8 mouse cellular contexts compared by ENCODE assay signal in the genomic region with DNA sequence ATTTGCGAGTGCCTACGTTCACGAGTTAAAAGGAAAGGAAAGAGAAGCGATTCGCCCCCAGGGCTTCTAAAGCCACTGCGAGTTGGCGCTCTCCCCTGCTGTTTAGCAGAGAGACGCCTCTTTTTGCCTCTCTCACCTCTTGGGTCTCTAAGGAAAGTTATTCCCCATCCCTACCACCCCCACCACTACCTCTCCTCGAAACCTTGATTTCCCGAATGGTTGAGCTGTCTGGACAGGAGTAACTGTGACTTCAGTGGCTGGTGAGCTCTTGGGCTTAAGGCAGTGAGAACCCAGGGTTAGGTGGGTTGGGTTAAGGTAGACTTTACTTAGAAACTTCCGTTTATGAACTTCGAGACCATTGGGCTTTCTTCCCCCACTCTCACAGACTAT. TPM values are rescaled to one million over a fixed set of nuclear protein-coding genes. Genes with fewer than 3 reads are reported as not detected.
DNase-seq lines count a peak whose midpoint lies in the region; ATAC-seq lines count a peak whose summit lies in the region.

No protein-coding gene starts in this region.

- ATAC-seq in frontal cortex, adult (ENCODE audit: low TSS enrichment), result peak; percentile 51
- ATAC-seq in CD4-positive, CD25-positive, alpha-beta regulatory T cell, adult 4 months, result peak; percentile 56
- peak; percentile 62 for ATAC-seq in forebrain, embryonic 13.5 days
- ATAC-seq in liver, embryonic 15.5 days (ENCODE audit: insufficient read depth), result peak; percentile 33

- peak overlapping the region; percentile 91 for H3K4me3 ChIP-seq in forebrain, embryonic 13.5 days
- peak overlapping the region; percentile 79 for H3K4me3 ChIP-seq in liver, embryonic 15.5 days (replicated peaks)

- peaks cover 12% of the 10 kb centered on the region for H3K4me1 ChIP-seq in forebrain, embryonic 13.5 days
- H3K4me1 ChIP-seq in liver, embryonic 15.5 days (replicated peaks), result peaks cover 9% of the 10 kb centered on the region

- H3K4me2 ChIP-seq in forebrain, embryonic 13.5 days, result peak overlapping the region; percentile 83
- H3K4me2 ChIP-seq in liver, embryonic 15.5 days, result peak overlapping the region; percentile 78

- no peak for DNase-seq in frontal cortex, postnatal 36 days (ENCODE audit: low spot score in 2 of 2)
- DNase-seq in adipocyte (ENCODE audit: low spot score), result no peak
- no peak for DNase-seq in adrenal gland, adult (ENCODE audit: inconsistent age in 2 of 2, low spot score in 1 of 2)
- no peak for DNase-seq in right cerebral cortex, adult 2 months (ENCODE audit: low spot score in 2 of 2)

- no peaks in the 10 kb centered on the region for H3K9me3 ChIP-seq in forebrain, embryonic 13.5 days (replicated peaks)
- H3K9me3 ChIP-seq in liver, embryonic 15.5 days (replicated peaks), result no peaks in the 10 kb centered on the region

- peak overlapping the region; percentile 40; the same call in 1 of the 2 replicates for H3K27ac ChIP-seq in forebrain, embryonic 13.5 days
- peak overlapping the region; percentile 68 for H3K27ac ChIP-seq in liver, embryonic 15.5 days (replicated peaks)

- under 1% methylated on average over 12 of the region's 12 CpGs for WGBS in forebrain, embryonic 13.5 days
- WGBS in liver, embryonic 15.5 days (ENCODE audit: insufficient replicate concordance), result under 1% methylated on average over 12 of the region's 12 CpGs

- H3K36me3 ChIP-seq in forebrain, embryonic 13.5 days (ENCODE audit: poor library complexity, severe bottlenecking), result no peaks in the 10 kb centered on the region
- 0 out of 2 replicates have a peak, but pooled peaks cover 3% of the 10 kb centered on the region for H3K36me3 ChIP-seq in liver, embryonic 15.5 days (replicated peaks)

- peak overlapping the region; percentile 76 for H3K9ac ChIP-seq in forebrain, embryonic 13.5 days
- H3K9ac ChIP-seq in liver, embryonic 15.5 days, result peak overlapping the region; percentile 84

- H3K27me3 ChIP-seq in forebrain, embryonic 13.5 days, result no peaks in the 10 kb centered on the region
- H3K27me3 ChIP-seq in liver, embryonic 15.5 days, result no peaks in the 10 kb centered on the region

RNA-seq across cellular contexts. Expression of a gene that starts 0.3 kb away (rescaled TPM):
- polyA plus RNA-seq in CD4-positive, CD25-positive, alpha-beta regulatory T cell, adult 4 months (2017; shearing (Covaris generic)), result 10 to 100 TPM; 45.6 to 64.7 TPM
- polyA plus RNA-seq in forebrain, embryonic 13.5 days (2015; fragmentation: Nextera tagmentation; extraction: Ambion mirVana), result 129 and 133 TPM in 2 replicates
- polyA plus RNA-seq in liver, embryonic 15.5 days (2015; fragmentation: Nextera tagmentation; extraction: Ambion mirVana), result 54.0 and 61.6 TPM in 2 replicates

RNA-seq across cellular contexts. Expression of a gene that starts 0.4 kb away (rescaled TPM):
- 10 to 100 TPM; 10.6 to 11.1 TPM for polyA plus RNA-seq in CD4-positive, CD25-positive, alpha-beta regulatory T cell, adult 4 months (2017; shearing (Covaris generic))
- 52.3 and 59.8 TPM in 2 replicates for polyA plus RNA-seq in forebrain, embryonic 13.5 days (2015; fragmentation: Nextera tagmentation; extraction: Ambion mirVana)
- 13.5 and 15.7 TPM in 2 replicates for polyA plus RNA-seq in liver, embryonic 15.5 days (2015; fragmentation: Nextera tagmentation; extraction: Ambion mirVana)
